Mouse (Mus musculus): Measurements from ENCODE around the gene Bysl. TPM values are rescaled to one million over a fixed set of nuclear protein-coding genes. Genes with fewer than 3 reads are reported as not detected.

Gene Bysl
- polyA plus RNA-seq, 1 experiment from 2014 or later = 28.6 TPM

DNA sequence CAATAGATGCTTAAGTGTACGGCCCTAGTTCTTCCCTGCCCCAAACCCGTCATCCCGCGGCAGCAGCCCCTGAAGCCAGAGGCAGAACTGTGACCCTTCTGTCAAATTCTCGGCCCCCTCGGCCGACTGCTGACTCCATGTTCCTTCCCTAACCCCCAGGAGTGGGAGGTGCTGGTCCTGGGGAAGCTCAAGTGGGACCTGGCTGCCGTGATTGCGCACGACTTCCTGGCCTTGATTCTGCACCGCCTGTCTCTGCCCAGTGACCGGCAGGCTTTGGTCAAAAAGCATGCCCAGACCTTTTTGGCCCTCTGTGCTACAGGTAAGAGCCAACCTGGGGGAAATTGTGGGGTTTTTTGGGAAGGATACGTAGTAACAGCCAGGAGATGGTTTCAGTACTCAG, 14.0 kb downstream of the Bysl start:
- no peaks in the 10 kb centered on the region for H3K27me3 ChIP-seq
- H3K4me3 ChIP-seq = peak overlapping the region; percentile 96
- WGBS = 58% methylated on average over 13 of the region's 13 CpGs
- ATAC-seq (ENCODE audit: low FRiP score, low read depth) = no peak
- peak overlapping the region; percentile 96 for H3K9ac ChIP-seq
- peaks cover 57% of the 10 kb centered on the region for H3K36me3 ChIP-seq
- peak overlapping the region; percentile 89 for H3K4me2 ChIP-seq (replicated peaks)
- H3K9me3 ChIP-seq = no peaks in the 10 kb centered on the region
- peak overlapping the region; percentile 99; the same call in 1 of the 2 replicates for H3K27ac ChIP-seq
- peaks cover 37% of the 10 kb centered on the region for H3K4me1 ChIP-seq

DNA sequence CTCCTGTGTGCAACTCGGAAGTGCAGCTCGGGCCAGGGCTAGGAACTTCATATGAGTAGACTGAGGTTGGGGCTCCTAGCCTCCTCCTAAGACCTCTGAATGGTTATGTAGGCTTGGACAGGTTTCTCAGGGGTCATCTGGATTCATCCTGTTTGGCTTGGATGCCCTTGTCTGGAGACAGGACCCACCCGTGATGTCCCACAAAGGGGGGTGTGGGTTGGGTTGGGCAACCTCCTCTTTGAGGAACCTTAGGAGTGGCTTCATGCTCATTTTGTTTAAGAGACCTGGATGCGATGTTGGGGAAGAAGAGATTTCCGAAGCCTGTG, 14.5 kb downstream of the Bysl start:
- Histone ChIP-seq H3K4me3 (peak overlapping the region; percentile 96), H3K36me3 (peaks cover 53% of the 10 kb centered on the region), H3K9ac (peak overlapping the region; percentile 96), H3K27ac (peak overlapping the region; percentile 99), H3K4me2 (replicated peaks) (peak overlapping the region; percentile 89), H3K9me3 (no peaks in the 10 kb centered on the region), H3K27me3 (no peaks in the 10 kb centered on the region), H3K4me1 (peaks cover 37% of the 10 kb centered on the region)
- ATAC-seq (ENCODE audit: low FRiP score, low read depth) = no peak
- 58% methylated on average over 5 of the region's 5 CpGs for WGBS

DNA sequence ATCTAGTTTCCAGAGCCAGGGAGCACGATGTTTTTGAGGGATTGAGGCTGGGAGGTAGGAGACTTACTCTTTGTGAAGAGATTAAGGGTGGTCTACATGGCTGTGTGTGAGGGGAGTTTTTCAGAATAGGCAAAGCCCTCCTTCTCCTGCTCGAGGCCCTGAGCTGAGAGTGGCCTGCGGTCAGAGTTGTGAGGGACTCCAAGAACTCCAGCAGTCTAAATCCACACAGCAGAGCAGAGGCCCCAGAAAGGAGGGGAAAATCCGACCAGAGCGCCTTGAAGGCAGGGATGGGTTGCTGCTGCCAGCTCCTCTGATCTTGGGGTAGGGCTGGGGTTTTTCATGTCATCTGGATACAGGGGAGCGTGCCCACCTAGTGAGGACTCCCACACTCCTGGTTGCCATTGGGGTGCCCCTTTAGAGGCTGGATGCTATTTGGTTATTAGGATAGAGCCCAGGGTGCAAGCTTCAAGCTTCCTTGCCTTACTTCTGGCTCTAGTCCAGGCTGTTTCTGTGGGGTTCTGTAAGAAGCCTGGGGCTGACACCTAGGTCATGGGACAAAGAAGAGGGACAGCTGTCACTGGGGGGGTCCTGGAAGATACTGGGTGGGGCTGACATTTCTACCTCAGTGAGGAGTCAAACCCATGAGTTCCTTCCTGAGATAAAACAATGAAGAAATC, 15.0 kb downstream of the Bysl start:
- Histone ChIP-seq H3K9ac (peak overlapping the region; percentile 96), H3K4me1 (peaks cover 37% of the 10 kb centered on the region), H3K27me3 (no peaks in the 10 kb centered on the region), H3K4me3 (peak overlapping the region; percentile 96), H3K36me3 (peaks cover 48% of the 10 kb centered on the region), H3K9me3 (no peaks in the 10 kb centered on the region), H3K27ac (peak overlapping the region; percentile 99), H3K4me2 (replicated peaks) (peak overlapping the region; percentile 89)
- no peak for ATAC-seq (ENCODE audit: low FRiP score, low read depth)
- 18% methylated on average over 6 of the region's 6 CpGs for WGBS

DNA sequence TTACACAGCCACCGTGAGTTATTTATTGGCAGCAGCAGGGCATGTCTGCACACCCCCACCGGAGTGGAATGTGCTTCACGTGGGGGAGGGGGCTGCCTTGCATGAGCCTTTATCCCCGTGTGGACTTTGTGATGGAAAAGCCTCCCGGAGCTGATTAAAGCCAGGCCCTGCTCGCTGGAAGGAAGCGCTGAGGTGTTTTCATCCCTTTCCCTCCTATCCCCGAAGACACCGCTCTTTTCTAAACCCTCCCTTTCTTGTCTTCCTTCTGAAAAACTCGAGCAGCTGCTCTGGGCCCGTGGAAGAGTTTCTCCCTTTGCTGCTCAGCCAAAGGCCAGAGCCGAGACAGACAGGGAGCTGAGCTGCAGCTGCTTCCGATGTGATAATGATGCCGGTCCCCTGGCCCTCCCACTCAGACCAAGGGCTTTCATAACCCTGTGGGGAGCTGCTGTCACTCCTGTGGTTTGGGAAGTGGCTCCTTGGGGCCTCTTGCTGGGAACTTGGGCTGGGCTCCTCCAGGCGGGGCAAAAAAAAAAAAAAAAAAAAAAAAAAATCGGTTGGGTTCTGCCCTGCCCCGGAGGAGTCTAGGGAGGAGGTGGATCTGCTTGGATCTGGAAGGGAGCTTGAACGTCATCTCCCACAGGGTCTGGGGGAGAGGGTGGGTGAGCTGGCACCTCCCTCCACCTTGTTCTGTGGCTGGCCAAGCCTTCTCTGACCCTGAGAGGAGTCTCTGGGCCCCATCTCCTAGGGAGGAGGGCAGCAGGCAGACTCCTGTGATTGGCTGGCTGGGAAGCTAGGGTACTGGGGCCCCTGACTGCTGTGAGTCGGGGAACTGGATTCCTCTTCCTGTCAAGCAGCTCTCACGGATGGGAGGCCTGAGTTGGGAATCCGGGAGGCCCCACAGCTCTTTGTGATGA, 15.8 kb downstream of the Bysl start:
- peak; percentile 70 for ATAC-seq (ENCODE audit: low FRiP score, low read depth)
- H3K4me1 ChIP-seq = peaks cover 37% of the 10 kb centered on the region
- peak overlapping the region; percentile 99 for H3K27ac ChIP-seq
- WGBS = 0% methylated on average over 21 of the region's 21 CpGs
- peak overlapping the region; percentile 96 for H3K9ac ChIP-seq
- H3K36me3 ChIP-seq = peaks cover 40% of the 10 kb centered on the region
- H3K9me3 ChIP-seq = no peaks in the 10 kb centered on the region
- peak overlapping the region; percentile 89 for H3K4me2 ChIP-seq (replicated peaks)
- H3K27me3 ChIP-seq = no peaks in the 10 kb centered on the region
- H3K4me3 ChIP-seq = peak overlapping the region; percentile 96

DNA sequence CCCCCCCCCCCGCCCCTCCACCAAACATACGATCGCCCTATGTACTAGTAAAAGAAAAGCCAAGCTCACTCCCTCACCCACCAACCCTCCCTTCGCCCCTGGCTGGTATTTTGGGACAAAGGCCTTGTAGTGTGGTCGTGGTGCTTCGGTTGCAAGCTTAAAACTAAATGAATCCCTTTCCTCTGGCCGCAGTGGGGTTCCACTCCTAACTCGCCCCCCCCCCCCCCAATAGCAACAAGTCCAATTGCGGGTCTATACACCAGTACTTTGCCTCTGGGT, 16.4 kb downstream of the Bysl start:
- Histone ChIP-seq H3K4me3 (peak overlapping the region; percentile 96), H3K36me3 (peaks cover 36% of the 10 kb centered on the region), H3K9me3 (no peaks in the 10 kb centered on the region), H3K27me3 (no peaks in the 10 kb centered on the region), H3K4me2 (replicated peaks) (peak overlapping the region; percentile 89), H3K27ac (peak overlapping the region; percentile 99), H3K9ac (peak overlapping the region; percentile 96), H3K4me1 (peaks cover 37% of the 10 kb centered on the region)
- 2% methylated on average over 9 of the region's 9 CpGs for WGBS
- no peak for ATAC-seq (ENCODE audit: low FRiP score, low read depth)

DNA sequence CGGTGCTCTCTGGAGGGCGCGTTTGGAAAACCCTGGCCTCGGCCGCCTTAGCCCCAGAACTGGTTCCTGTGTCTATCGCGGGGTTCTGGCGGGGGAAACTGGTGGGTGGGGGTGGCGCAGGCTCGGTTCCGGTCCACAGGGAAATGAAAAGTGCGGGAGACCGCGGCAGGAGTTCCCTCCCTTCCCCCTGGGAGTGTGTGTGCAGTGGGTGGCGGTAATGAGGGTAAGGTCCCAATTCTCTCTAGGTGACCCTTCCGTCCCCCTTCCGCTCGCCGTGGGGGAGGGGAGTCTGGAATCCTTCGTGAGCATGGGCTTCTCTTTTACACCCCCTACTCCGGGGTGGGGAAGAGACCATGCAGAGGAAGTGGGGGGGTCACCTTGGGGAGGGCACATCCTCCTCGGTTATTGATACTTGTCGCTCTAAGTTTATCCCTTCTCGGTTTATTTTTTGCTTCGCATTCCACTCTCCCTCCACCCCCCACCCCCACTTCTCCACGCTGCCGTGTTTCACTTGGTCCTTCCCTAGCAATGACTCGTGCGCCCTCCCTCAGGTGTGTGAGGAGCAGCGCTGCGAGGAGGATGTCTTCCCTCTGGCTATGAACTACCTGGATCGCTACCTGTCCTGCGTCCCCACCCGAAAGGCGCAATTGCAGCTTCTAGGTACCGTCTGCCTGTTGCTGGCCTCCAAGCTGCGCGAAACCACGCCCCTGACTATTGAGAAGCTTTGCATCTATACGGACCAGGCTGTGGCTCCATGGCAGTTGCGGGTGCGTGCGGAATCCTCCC, 16.9 kb downstream of the Bysl start:
- Histone ChIP-seq H3K9ac (peak overlapping the region; percentile 96), H3K4me3 (peak overlapping the region; percentile 96), H3K4me2 (replicated peaks) (peak overlapping the region; percentile 89), H3K27ac (peak overlapping the region; percentile 99), H3K9me3 (no peaks in the 10 kb centered on the region), H3K4me1 (peaks cover 37% of the 10 kb centered on the region), H3K27me3 (no peaks in the 10 kb centered on the region), H3K36me3 (peaks cover 30% of the 10 kb centered on the region)
- peak; percentile 2; the same call in 1 of the 2 replicates for ATAC-seq (ENCODE audit: low FRiP score, low read depth)
- WGBS = 1% methylated on average over 43 of the region's 43 CpGs

DNA sequence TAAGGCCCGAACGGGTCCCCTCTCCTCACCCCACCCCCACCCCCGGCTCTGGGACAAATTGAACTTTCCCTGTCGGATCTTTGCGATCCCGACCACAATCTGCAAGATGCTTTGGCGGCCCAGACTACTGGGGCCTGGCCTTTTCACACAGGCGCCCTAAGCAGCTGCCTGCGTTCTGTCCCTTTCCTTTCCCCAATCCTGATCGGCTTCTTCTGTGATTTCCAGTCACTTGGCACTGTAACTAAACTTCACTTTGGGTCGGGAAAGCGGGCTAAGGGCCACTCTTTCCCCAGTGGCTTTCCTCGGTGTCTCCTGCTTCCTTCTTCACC, 17.5 kb downstream of the Bysl start:
- H3K27ac ChIP-seq = peak overlapping the region; percentile 99
- peaks cover 37% of the 10 kb centered on the region for H3K4me1 ChIP-seq
- H3K9me3 ChIP-seq = no peaks in the 10 kb centered on the region
- H3K36me3 ChIP-seq = peaks cover 25% of the 10 kb centered on the region
- H3K4me3 ChIP-seq = peak overlapping the region; percentile 96
- peak overlapping the region; percentile 89 for H3K4me2 ChIP-seq (replicated peaks)
- WGBS = under 1% methylated on average over 13 of the region's 13 CpGs
- H3K27me3 ChIP-seq = no peaks in the 10 kb centered on the region
- peak overlapping the region; percentile 96 for H3K9ac ChIP-seq
- no peak for ATAC-seq (ENCODE audit: low FRiP score, low read depth)

DNA sequence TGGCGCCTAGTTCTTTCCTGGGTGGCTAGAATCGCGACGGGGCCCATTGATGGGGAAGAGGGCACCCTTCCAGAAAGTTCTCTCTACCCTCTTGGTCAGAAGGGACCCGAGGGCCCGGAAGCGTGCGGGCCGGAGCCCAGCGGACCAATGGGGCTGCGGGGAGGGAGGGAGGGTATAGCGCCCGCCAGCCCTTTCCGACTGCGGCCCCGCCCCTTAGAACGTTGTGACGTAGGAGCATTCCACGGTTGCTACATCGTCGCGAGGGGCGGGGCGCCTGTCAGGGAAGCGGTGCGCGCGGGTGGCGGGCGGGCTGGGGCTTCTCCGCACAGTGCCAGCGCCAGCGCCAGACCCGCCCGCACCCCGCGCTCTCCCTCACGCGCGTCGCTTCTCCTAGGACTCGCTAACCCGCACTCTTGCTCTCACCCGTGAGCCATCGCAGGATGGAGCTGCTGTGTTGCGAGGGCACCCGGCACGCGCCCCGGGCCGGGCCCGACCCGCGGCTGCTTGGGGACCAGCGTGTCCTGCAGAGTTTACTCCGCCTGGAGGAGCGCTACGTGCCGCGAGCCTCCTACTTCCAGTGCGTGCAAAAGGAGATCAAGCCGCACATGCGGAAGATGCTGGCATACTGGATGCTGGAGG, 18.0 kb downstream of the Bysl start:
- Histone ChIP-seq H3K4me3 (peak overlapping the region; percentile 96), H3K4me2 (replicated peaks) (peak overlapping the region; percentile 89), H3K9ac (peak overlapping the region; percentile 96), H3K27ac (peak overlapping the region; percentile 99), H3K27me3 (no peaks in the 10 kb centered on the region), H3K36me3 (peaks cover 20% of the 10 kb centered on the region), H3K4me1 (peaks cover 37% of the 10 kb centered on the region), H3K9me3 (no peaks in the 10 kb centered on the region)
- peak; percentile 87 for ATAC-seq (ENCODE audit: low FRiP score, low read depth)
- WGBS = 2% methylated on average over 51 of the region's 63 CpGs

DNA sequence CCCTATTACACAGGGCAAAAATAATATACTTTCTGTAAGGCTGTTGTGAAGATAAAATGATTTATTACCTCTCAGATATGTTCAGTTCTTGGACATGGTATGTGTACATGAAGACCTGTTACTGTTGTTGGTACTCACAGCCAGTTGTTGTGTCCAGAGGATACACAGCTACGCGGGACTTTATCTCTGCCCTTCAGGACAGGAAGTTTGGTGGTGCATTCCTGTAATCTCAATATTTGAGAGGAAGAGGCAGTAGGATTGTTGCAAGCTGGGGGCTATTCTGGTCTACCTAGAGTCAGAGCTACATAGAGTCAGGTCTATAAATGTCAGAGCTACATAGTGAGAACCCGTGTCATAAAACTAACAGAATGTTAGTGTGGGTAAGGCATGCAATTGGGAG, 20.2 kb downstream of the Bysl start:
- no peaks in the 10 kb centered on the region for H3K9me3 ChIP-seq
- H3K4me1 ChIP-seq = peaks cover 14% of the 10 kb centered on the region
- no peak overlapping the region for H3K4me3 ChIP-seq
- no peak overlapping the region for H3K4me2 ChIP-seq (replicated peaks)
- no peaks in the 10 kb centered on the region for H3K27me3 ChIP-seq
- WGBS = 85% methylated on average over 3 of the region's 3 CpGs
- no peaks in the 10 kb centered on the region for H3K36me3 ChIP-seq
- ATAC-seq (ENCODE audit: low FRiP score, low read depth) = no peak
- H3K27ac ChIP-seq = no peak overlapping the region
- H3K9ac ChIP-seq = no peak overlapping the region

DNA sequence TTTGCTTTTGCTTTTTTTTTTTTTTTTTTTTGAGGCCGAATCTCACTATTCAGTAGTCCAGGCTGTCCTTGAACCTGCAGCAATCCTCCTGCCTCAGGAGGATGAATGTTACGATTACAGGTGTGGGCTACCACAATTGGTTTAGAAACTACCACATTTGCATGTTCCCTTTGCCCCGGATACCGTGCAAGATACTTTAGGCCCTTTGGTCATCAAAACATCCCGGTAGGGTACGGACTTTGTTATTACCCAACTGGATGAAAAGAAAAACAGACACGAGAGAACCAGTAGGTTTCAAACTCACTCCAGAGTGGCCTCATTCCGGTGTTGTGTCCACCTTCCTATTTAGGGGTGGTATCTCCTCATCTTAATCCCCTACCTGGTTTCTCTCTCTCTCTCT, 22.8 kb downstream of the Bysl start:
- no peak overlapping the region for H3K27ac ChIP-seq
- no peak overlapping the region for H3K9ac ChIP-seq
- no peak for ATAC-seq (ENCODE audit: low FRiP score, low read depth)
- peaks cover 6% of the 10 kb centered on the region; the same call in 1 of the 2 replicates for H3K4me1 ChIP-seq
- H3K27me3 ChIP-seq = no peaks in the 10 kb centered on the region
- no peaks in the 10 kb centered on the region for H3K9me3 ChIP-seq
- H3K36me3 ChIP-seq = no peaks in the 10 kb centered on the region
- H3K4me3 ChIP-seq = no peak overlapping the region
- no peak overlapping the region for H3K4me2 ChIP-seq (replicated peaks)
- WGBS = 82% methylated on average over 8 of the region's 8 CpGs

DNA sequence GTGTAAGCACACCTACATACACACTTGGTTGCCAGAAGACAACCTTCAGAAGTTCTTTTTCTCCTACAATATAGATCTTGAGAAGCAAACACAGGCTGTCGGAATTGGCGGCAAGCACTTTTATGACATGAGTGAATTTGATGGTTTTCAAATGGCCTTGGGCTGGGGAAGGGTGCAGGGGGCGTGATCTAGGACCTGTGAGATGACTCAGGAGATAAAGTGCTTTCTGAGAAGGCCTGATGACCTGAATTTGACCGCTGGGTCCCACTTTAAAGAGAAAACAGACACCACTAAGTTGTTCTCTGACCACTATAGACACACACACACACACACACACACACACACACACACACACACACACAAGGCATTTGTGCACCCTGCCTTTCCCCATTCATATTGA, 30.3 kb downstream of the Bysl start:
- Histone ChIP-seq H3K36me3 (no peaks in the 10 kb centered on the region), H3K9ac (no peak overlapping the region), H3K4me2 (replicated peaks) (no peak overlapping the region), H3K4me1 (no peaks in the 10 kb centered on the region), H3K27me3 (no peaks in the 10 kb centered on the region), H3K9me3 (no peaks in the 10 kb centered on the region), H3K4me3 (no peak overlapping the region), H3K27ac (no peak overlapping the region)
- no peak for ATAC-seq (ENCODE audit: low FRiP score, low read depth)
- 81% methylated on average over 4 of the region's 4 CpGs for WGBS

DNA sequence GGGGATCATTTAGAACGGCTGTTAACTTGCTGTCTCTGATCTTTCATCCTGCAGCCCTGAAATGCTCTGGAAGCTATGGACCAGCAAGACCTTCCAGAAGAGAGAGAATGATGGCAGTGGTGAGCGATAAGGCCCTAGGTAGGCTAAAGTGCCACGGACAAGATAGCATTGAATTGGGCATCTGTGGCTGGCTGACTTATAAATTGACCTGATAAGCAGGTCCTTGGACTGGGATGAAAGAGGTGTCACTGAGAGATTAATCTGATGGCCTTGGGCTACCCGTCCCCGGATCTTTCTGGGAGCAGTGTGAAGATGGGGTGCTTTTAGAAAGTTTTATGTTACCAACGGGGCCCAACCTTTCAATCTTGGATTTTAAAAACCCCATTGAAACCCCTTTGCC, 32.6 kb downstream of the Bysl start:
- no peak overlapping the region for H3K9ac ChIP-seq
- H3K4me2 ChIP-seq (replicated peaks) = no peak overlapping the region
- no peaks in the 10 kb centered on the region for H3K9me3 ChIP-seq
- H3K4me1 ChIP-seq = peaks cover 6% of the 10 kb centered on the region; the same call in 1 of the 2 replicates
- H3K36me3 ChIP-seq = no peaks in the 10 kb centered on the region
- H3K27ac ChIP-seq = no peak overlapping the region
- no peak for ATAC-seq (ENCODE audit: low FRiP score, low read depth)
- no peak overlapping the region for H3K4me3 ChIP-seq
- no peaks in the 10 kb centered on the region for H3K27me3 ChIP-seq
- 82% methylated on average over 6 of the region's 6 CpGs for WGBS

Data from limb, embryonic 13.5 days (tissue).